Mouse (Mus musculus) intestine, postnatal 0 days (tissue): ENCODE measurements at regions not wholly inside any gene's neighbourhood (a gene's known extent, or its start where the extent isn't known, plus 50 kb on each side); places are given as distances from the start of the nearest gene placed in this dataset.

Source experiments
- ATAC-seq: fragments of 200-750 bp; cut with Nextera tagmentation; 2 replicates; pipeline ENCODE4 v1.8.0; 2017; ENCODE audit warnings: mild to moderate bottlenecking, moderate TSS enrichment, moderate library complexity
- H3K27ac ChIP-seq: fragments of 300-500 bp; sonication (generic); 2 replicates; pipeline ENCODE4 v1.5.1; 2014; ENCODE audit warnings: mild to moderate bottlenecking, low read depth, low read length, moderate library complexity
- H3K27me3 ChIP-seq: fragments of 300-500 bp; sonication (generic); replicated peaks from 2 replicates; pipeline ENCODE4 v1.6.1; 2014; ENCODE audit warnings: low read length, mixed read lengths; ENCODE audit not compliant: control insufficient read depth, insufficient read depth
- H3K36me3 ChIP-seq: fragments of 300-500 bp; sonication (generic); 2 replicates; pipeline ENCODE4 v1.6.1; 2014; ENCODE audit warnings: mild to moderate bottlenecking, moderate library complexity; ENCODE audit not compliant: control insufficient read depth, insufficient read depth
- H3K4me1 ChIP-seq: fragments of 300-500 bp; sonication (generic); replicated peaks from 2 replicates; pipeline ENCODE4 v1.6.1; 2014; ENCODE audit warnings: antibody characterized with exemption, low read length, mixed read lengths; ENCODE audit not compliant: control insufficient read depth, insufficient read depth
- H3K4me2 ChIP-seq: fragments of 300-500 bp; sonication (generic); replicated peaks from 2 replicates; pipeline ENCODE4 v1.6.1; 2014; ENCODE audit warnings: low read depth, mild to moderate bottlenecking, moderate library complexity
- H3K4me3 ChIP-seq: fragments of 300-500 bp; sonication (generic); 2 replicates; pipeline ENCODE4 v1.5.1; 2014; ENCODE audit warnings: low read depth, low read length
- H3K9ac ChIP-seq: fragments of 300-500 bp; sonication (generic); 2 replicates; pipeline ENCODE4 v1.6.1; 2014; ENCODE audit warnings: mild to moderate bottlenecking, low read depth, low read length
- H3K9me3 ChIP-seq: fragments of 300-500 bp; sonication (generic); 2 replicates; pipeline ENCODE4 v1.6.1; 2016; ENCODE audit warnings: mixed run types; ENCODE audit not compliant: control insufficient read depth
- CTCF ChIP-seq: sonication (generic); IDR thresholded peaks from 2 replicates; pipeline ENCODE4 v1.5.1; 2016; ENCODE audit warnings: low read depth, mild to moderate bottlenecking, control low read depth, antibody characterized with exemption, moderate library complexity
- WGBS: fragments of 180-500 bp; shearing (Covaris S2); extraction: QIAGEN DNeasy Blood & Tissue Kit; methylation state at CpG from one replicate; pipeline ENCODE4 v1.1.7; 2014; 5-methylcytosine and 5-hydroxymethylcytosine counted together

DNA sequence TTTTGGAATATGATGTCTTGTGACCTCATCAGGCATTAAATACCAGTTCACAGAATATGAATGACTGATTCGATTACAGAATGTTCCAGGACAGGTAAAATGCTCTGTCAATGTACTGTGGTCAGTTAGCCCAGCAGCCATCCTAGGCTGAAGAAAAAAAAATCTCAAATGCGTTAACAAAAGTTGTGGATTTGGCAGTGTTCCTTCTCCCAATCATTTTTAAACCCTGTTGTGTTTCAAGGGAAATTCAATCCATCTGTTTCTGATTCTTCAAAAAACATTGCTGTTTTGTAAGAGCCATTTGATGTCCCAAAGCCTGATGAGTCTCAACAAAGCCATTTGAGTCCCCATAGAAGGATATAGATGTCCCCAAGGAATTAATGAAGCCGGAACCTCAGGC is 280.7 kb upstream of the Paip1 start:
- no peak for TF ChIP-seq CTCF
- ATAC-seq = no peak
- Histone ChIP-seq H3K4me3 (no peak overlapping the region), H3K4me1 (no peaks in the 10 kb centered on the region), H3K27ac (no peak overlapping the region), H3K4me2 (no peak overlapping the region), H3K9me3 (no peaks in the 10 kb centered on the region), H3K9ac (no peak overlapping the region), H3K27me3 (no peaks in the 10 kb centered on the region), H3K36me3 (no peaks in the 10 kb centered on the region)
- WGBS = 80% methylated on average over 3 of the region's 3 CpGs

GRCm38 (mm10) chr13:119149141-119149540 is 279.3 kb upstream of the Paip1 start:
- Histone ChIP-seq H3K27ac (no peak overlapping the region), H3K36me3 (no peaks in the 10 kb centered on the region), H3K9ac (no peak overlapping the region), H3K4me1 (no peaks in the 10 kb centered on the region), H3K27me3 (no peaks in the 10 kb centered on the region), H3K9me3 (no peaks in the 10 kb centered on the region), H3K4me2 (no peak overlapping the region), H3K4me3 (no peak overlapping the region)
- WGBS = 75% methylated on average over 4 of the region's 4 CpGs
- ATAC-seq = no peak
- no peak for TF ChIP-seq CTCF

GRCm38 (mm10) chr13:119150847-119151548 is 277.4 kb upstream of the Paip1 start:
- Histone ChIP-seq H3K4me1 (no peaks in the 10 kb centered on the region), H3K9ac (no peak overlapping the region), H3K4me2 (no peak overlapping the region; the same call in 1 of the 2 replicates), H3K27ac (no peak overlapping the region), H3K4me3 (no peak overlapping the region), H3K27me3 (no peaks in the 10 kb centered on the region), H3K36me3 (no peaks in the 10 kb centered on the region), H3K9me3 (no peaks in the 10 kb centered on the region)
- no peak for ATAC-seq
- 52% methylated on average over 4 of the region's 4 CpGs for WGBS
- TF ChIP-seq CTCF = no peak

DNA sequence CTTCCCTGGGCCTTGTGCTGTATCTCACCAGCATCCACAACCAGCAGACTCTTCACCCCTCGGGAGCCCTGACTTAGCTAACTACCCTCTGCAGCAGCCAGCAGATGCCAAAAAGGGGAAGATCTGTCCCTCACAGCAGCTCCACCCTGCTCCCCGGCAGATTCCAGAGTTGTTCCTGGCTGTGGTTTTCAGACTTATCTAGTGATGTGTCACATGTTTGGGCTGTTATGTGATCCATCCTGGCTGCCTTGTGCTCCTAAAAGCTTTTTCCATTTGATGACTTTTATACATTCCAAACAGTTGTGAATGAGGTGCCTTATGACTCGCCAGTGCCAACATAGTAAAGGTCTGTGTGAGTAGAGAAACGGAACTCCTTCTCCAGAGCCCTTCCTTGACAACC is 250.6 kb upstream of the Paip1 start:
- H3K27ac ChIP-seq = no peak overlapping the region
- ATAC-seq = no peak
- no peak for TF ChIP-seq CTCF
- 65% methylated on average over 4 of the region's 4 CpGs for WGBS
- H3K4me1 ChIP-seq = no peaks in the 10 kb centered on the region
- no peaks in the 10 kb centered on the region for H3K9me3 ChIP-seq
- H3K27me3 ChIP-seq = no peaks in the 10 kb centered on the region
- no peaks in the 10 kb centered on the region for H3K36me3 ChIP-seq
- no peak overlapping the region for H3K4me2 ChIP-seq
- no peak overlapping the region for H3K4me3 ChIP-seq
- no peak overlapping the region for H3K9ac ChIP-seq

GRCm38 (mm10) chr13:119178212-119178611 is 250.2 kb upstream of the Paip1 start:
- Histone ChIP-seq H3K9ac (no peak overlapping the region), H3K27ac (no peak overlapping the region), H3K27me3 (no peaks in the 10 kb centered on the region), H3K4me3 (no peak overlapping the region), H3K4me1 (no peaks in the 10 kb centered on the region), H3K9me3 (no peaks in the 10 kb centered on the region), H3K36me3 (no peaks in the 10 kb centered on the region), H3K4me2 (no peak overlapping the region)
- no peak for TF ChIP-seq CTCF
- 70% methylated on average over 5 of the region's 5 CpGs for WGBS
- ATAC-seq = no peak

- H3K4me1 ChIP-seq = no peaks in the 10 kb centered on the region
- TF ChIP-seq CTCF = no peak
- no peaks in the 10 kb centered on the region for H3K9me3 ChIP-seq
- H3K4me3 ChIP-seq = no peak overlapping the region
- H3K36me3 ChIP-seq = no peaks in the 10 kb centered on the region
- H3K27ac ChIP-seq = no peak overlapping the region
- no peaks in the 10 kb centered on the region for H3K27me3 ChIP-seq
- H3K4me2 ChIP-seq = no peak overlapping the region
- ATAC-seq = no peak
- WGBS = 21% methylated on average over 1 of the region's 1 CpGs
- no peak overlapping the region for H3K9ac ChIP-seq
These were observed 249.1 kb upstream of the Paip1 start for GRCm38 (mm10) chr13:119179157-119179920.
